Mouse (Mus musculus): Measurements from ENCODE around the gene Krt78.

DNA sequence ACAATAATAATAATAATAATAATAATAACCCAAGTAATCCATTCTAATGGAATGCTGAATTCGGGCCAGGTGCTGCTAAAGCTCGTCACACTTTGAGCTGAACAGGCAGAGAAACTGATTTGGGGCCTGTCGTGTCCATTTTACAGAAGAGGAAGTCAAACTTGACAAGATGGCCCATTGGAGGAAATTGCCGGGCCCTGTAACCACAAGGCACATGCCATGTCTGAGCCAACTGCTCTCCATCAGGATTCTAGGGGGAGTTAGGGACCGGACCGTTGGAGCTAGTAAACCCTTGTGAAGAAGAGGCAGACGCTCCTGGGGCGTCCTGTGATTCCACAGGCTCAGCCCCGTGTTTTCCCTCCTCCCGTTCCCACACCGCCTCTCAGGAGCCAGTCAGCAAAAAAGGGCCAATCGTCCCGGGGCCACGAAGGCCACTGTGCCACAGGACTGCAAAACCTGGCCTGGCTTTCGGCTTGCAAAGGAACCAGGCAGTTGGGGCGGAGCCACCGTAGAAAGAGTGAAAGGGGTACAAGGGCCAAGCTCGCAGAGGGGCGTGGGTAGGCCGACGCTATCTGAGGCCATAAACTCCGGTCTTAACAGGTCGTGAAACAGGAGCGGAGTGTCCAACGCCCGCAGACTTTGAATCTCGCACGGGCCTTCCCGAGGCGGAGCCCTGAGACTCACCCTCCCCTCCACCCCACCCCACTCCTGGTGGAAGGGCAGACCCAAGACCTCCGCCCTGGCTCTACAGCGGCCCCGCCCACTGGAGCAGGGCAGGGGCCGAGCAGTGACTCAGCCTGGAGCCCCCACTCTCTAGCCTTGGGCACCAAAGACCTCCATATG is 48.8 kb upstream of the Krt78 start:
- TF ChIP-seq CTCF (conservative IDR thresholded peaks at IDR 0.05; ENCODE audit: low read length) (no peak), NANOG (IDR thresholded peaks at IDR 0.05; ENCODE audit: borderline replicate concordance, low read length) (no peak), POU5F1 (IDR thresholded peaks at IDR 0.05; ENCODE audit: borderline replicate concordance, low read length) (no peak)

Measured in E14TG2a.4 (cell line).